In genomic region chr10:5694351-5694750, GRCm38 (mm10) we compare ENCODE assay signal across 29 mouse cellular contexts. TPM values are rescaled to one million over a fixed set of nuclear protein-coding genes. Genes with fewer than 3 reads are reported as not detected.
"Had no signal": no experiment of that assay in that cellular context is flagged by ENCODE, and none has a peak within 500 bp of the region (broad histone marks: within the 10 kb centered on the region; RNA-seq: fewer than 3 reads in every experiment).

No protein-coding gene starts in this region.

- H3K4me2 ChIP-seq: heart, embryonic 12.5 days; hindbrain, embryonic 13.5 days; hindbrain, embryonic 15.5 days; kidney, embryonic 15.5 days; limb, embryonic 12.5 days; liver, embryonic 11.5 days; liver, embryonic 13.5 days had no signal

- H3K4me3 ChIP-seq: gastrocnemius, adult 2 months; heart, embryonic 10.5 days; heart, embryonic 12.5 days; hindbrain, embryonic 13.5 days; hindbrain, embryonic 15.5 days; kidney, embryonic 15.5 days; limb, embryonic 10.5 days; limb, embryonic 12.5 days; liver, embryonic 13.5 days had no signal

- H3K4me1 ChIP-seq: heart, embryonic 10.5 days; heart, embryonic 12.5 days; hindbrain, embryonic 13.5 days; hindbrain, embryonic 15.5 days; kidney, embryonic 15.5 days; limb, embryonic 10.5 days; limb, embryonic 12.5 days; liver, embryonic 13.5 days had no signal

- H3K9me3 ChIP-seq: heart, embryonic 10.5 days; heart, embryonic 12.5 days; hindbrain, embryonic 13.5 days; hindbrain, embryonic 15.5 days; kidney, embryonic 15.5 days; limb, embryonic 10.5 days; limb, embryonic 12.5 days; liver, embryonic 13.5 days had no signal

- H3K9ac ChIP-seq: heart, embryonic 12.5 days; hindbrain, embryonic 13.5 days; hindbrain, embryonic 15.5 days; kidney, embryonic 15.5 days; limb, embryonic 12.5 days; liver, embryonic 13.5 days had no signal

- H3K36me3 ChIP-seq: heart, embryonic 10.5 days; heart, embryonic 12.5 days; hindbrain, embryonic 13.5 days; hindbrain, embryonic 15.5 days; kidney, embryonic 15.5 days; limb, embryonic 10.5 days; limb, embryonic 12.5 days; liver, embryonic 13.5 days had no signal

- DNase-seq: gastrocnemius, adult 2 months; gastrocnemius, postnatal 10 days; gastrocnemius, postnatal 25 days; heart, adult 18-20 months; heart, postnatal 10 days; heart, postnatal 36 days; kidney, adult 11 months; kidney, adult 2 months; kidney, adult 9 months; kidney, postnatal 14 days; kidney, postnatal 36 days; layer of hippocampus, adult 9-11 months; layer of hippocampus, postnatal 36 days; liver; liver, embryonic 13.5 days had no signal

- H3K27me3 ChIP-seq: heart, embryonic 12.5 days; hindbrain, embryonic 13.5 days; hindbrain, embryonic 15.5 days; kidney, embryonic 15.5 days; limb, embryonic 12.5 days; liver, embryonic 13.5 days had no signal

- H3K27ac ChIP-seq: gastrocnemius, adult 2 months; heart, embryonic 10.5 days; hindbrain, embryonic 13.5 days; hindbrain, embryonic 15.5 days; hindbrain, postnatal 0 days; kidney, embryonic 15.5 days; kidney, postnatal 0 days; limb, embryonic 10.5 days; limb, embryonic 12.5 days; liver, embryonic 13.5 days had no signal

- ATAC-seq: hindbrain, postnatal 0 days; intestine, embryonic 16.5 days had no signal

RNA-seq across cellular contexts. Expression of gene Vip, which starts 55.3 kb away (rescaled TPM):
- total RNA-seq: gastrocnemius, adult 2 months; gastrocnemius, postnatal 25 days; granulocyte monocyte progenitor cell, adult 5-6 weeks; heart, adult 18-20 months; heart, postnatal 36 days; hematopoietic stem cell, adult 5-6 weeks had no signal
- polyA plus RNA-seq: heart, embryonic 10.5 days; heart, embryonic 12.5 days; heart, embryonic 14.5 days; kidney, adult 2 months; limb, embryonic 10.5 days; limb, embryonic 12.5 days; liver, embryonic 11.5 days had no signal
